Mouse (Mus musculus) G1E (cell line): ENCODE data around the gene Atf3.

ENCODE experiments used
- CTCF ChIP-seq: IDR thresholded peaks from 2 replicates; pipeline ENCODE4 v1.5.1; 2012; ENCODE audit warnings: low read depth, low read length, inconsistent platforms, mixed read lengths
- GATA1 ChIP-seq: IDR thresholded peaks from 2 replicates; pipeline ENCODE4 v1.6.1; 2012; ENCODE audit warnings: borderline replicate concordance, low read length, inconsistent platforms, mixed read lengths
- GATA2 ChIP-seq: IDR thresholded peaks from 2 replicates; pipeline ENCODE4 v1.6.1; 2012; ENCODE audit warnings: low read depth, low read length, inconsistent platforms, borderline replicate concordance
- TAL1 ChIP-seq: conservative IDR thresholded peaks from 2 replicates; pipeline ENCODE4 v1.6.1; 2012; ENCODE audit warnings: low read depth, low read length, inconsistent platforms, mixed read lengths

DNA sequence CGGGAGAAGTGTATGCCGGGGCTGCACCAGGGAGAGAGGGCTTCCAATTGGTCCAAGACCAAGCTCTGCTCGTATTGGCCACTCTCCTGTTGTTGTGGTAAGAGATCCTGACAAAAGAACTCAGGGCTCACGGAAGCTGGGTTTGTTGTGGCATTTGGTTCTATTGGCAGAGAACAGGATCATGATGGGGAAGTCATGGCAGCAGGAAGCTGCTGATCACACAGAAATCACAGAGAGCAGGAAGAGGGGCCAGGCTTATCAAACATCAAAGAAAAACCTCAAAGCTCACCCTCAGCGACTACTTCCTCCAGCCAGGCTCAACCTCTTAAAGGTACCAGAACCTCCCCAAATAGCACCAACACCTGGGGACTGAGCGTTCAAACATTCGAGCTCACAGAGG, 41.3 kb upstream of the Atf3 start:
- TF ChIP-seq CTCF, result no peak
- TF ChIP-seq GATA2, result no peak
- TF ChIP-seq TAL1, result no peak
- no peak for TF ChIP-seq GATA1
